Mouse (Mus musculus) adrenal gland (tissue): ENCODE data around the gene Cldn3.
"Not testable (repeated sequence)": the region's sequence is repeated elsewhere in the genome, so short reads cannot be mapped to it uniquely, and the experiment has no call there.

Experiments
- intact Hi-C: fragments of 180-260 bp; cut with DNase I; formaldehyde crosslinking; loops from one replicate; pipeline ENCODE4 v1.15.1; 2025
- long read RNA-seq, 2 experiments: library from polyadenylated mRNA; unstranded; transcript quantifications; one replicate each; pipeline ENCODE4 v2.0.0; 2020; ENCODE audit warnings: borderline replicate concordance in 1 of 2; ENCODE audit not compliant: insufficient replicate concordance in 1 of 2

Cldn3 gene
- long read RNA-seq, experiment 1 = 0 reads
- long read RNA-seq, experiment 2 = 0 reads

- intact Hi-C loops = no loop called here
Observed at GRCm38 (mm10) chr5:134985633-134986297, at the start of gene Cldn3. Gene Cldn3, plus strand, starts transcription at chr5:134986214.

- intact Hi-C loops = no loop called here
Observed at GRCm38 (mm10) chr5:134936626-134937185, 49.3 kb upstream of the Cldn3 start.

- intact Hi-C loops = no loop called here
Observed at GRCm38 (mm10) chr5:134939069-134939468, 46.9 kb upstream of the Cldn3 start.

DNA sequence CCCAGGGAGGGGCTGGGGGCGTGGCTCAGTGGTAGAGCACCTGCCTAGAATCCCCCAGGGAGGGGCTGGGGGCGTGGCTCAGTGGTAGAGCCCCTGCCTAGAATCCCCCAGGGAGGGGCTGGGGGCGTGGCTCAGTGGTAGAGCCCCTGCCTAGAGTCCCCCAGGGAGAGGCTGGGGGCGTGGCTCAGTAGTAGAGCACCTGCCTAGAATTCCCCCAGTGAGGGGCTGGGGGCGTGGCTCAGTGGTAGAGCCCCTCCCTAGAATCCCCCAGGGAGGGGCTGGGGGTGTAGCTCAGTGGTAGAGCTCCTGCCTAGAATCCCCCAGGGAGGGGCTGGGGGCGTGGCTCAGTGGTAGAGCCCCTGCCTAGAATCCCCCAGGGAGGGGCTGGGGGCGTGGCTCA is 46.5 kb upstream of the Cldn3 start:
- intact Hi-C loops = not testable (repeated sequence)

DNA sequence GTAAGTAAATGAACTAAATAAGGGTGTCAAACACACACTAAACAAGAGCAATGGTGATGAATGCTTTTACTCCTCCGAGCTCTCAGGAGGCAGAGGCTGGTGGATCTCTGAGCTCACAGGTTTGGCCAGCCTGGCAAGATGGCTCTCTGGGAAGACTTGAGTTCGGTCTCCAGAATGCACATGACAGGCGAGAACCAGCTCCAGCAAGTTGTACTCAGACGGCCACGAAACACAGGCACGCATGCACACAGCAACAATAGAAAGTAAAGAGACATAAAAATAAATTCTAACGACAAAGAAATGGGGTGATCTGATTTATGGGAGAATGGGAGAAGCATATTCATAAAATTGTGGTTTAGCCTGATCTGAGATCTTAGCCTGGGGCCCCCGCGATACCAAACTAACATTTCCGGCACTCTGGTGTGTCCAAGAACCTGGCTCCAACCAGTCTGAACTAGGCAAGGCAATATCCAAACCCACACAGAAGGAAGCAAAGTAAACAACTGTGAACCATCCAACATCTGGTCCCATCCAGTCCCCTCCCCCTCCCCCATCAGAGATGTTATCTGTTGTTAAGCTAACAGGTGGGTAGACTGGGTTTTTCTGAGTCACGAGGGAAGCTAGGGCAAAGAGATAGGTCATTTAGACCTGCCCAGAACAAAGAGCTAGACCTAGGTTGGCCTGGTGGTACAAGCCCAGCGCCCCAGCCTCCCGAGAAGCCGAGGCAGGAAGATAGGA is 44.4 kb upstream of the Cldn3 start:
- intact Hi-C loops = no loop called here

- intact Hi-C loops = no loop called here
Observed at GRCm38 (mm10) chr5:134942740-134943139, 43.3 kb upstream of the Cldn3 start.

GRCm38 (mm10) chr5:134944179-134944578 is 41.8 kb upstream of the Cldn3 start:
- intact Hi-C loops = no loop called here

DNA sequence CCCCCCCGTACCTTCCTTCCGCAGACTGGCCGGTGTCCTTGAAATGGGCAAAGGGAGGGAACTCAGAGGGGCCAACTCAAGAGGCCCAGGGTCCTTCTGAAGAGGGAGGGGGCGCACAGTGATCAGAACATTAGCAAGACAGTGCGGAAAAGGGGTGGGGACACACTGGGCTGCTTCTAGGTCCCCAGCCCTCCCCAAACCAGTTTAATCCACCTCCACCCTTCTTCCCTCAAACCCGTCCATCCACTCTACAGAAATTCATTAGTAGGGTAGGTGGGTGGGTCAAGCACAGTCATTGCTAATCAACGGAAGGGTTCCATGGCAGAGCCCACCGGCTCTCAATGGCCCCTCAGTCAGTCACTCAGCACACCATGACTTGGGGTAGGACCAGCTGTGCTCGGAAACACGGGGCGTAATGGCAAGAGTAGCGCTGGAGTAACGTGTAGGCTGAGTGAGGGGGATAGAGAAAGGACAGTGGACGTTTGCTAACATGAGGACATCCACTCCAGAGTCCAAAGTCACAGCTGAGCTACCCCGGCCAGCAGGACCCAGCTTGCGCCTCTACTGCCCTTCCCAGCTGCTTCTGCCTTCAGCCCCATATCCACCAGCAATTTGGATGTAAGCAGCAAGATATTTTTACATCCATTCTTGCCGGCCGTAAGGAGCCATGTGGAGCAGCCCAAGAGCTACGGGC is 40.6 kb upstream of the Cldn3 start:
- intact Hi-C loops = no loop called here

DNA sequence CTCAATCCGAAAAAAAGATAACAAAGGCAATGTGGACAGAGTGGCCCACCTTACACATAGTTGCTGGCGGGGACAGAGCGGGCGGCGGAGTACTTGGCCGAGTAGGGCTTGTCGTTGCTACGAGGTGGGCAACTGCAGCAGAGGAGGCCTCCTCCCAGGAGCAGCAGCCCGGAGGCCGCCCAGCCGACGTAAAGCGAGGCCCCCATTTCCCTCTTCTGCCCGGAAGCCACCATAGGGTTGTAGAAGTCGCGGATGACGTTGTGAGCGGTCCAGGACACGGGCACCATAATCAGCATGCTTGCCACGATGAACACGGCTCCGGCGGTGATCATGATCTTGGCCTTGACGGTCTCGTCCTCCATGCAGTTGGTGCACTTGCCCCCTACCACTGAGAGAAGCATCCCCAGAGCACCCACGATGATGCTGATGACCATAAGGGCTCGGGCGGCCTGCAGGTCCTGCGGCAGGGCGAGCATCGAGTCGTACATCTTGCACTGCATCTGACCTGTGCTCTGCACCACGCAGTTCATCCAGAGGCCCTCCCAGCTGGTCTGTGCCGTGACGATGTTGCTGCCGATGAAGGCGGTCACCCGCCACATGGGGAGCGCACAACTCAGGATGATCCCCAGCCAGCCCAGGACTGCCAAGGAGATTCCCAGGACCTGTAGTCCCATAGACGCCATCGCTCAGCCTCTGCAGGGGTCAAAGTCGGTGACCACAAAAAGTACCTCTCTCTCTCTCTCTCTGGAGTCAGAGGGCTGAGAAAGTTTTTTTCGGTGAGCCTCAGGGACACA is 39.8 kb upstream of the Cldn3 start:
- intact Hi-C loops = no loop called here

- intact Hi-C loops = no loop called here
Observed at GRCm38 (mm10) chr5:134946857-134947255, 39.2 kb upstream of the Cldn3 start, which contains the start of gene Cldn4. Gene Cldn4, minus strand, starts transcription at chr5:134946934.

- intact Hi-C loops = no loop called here
Observed at GRCm38 (mm10) chr5:134947420-134948084, 38.5 kb upstream of the Cldn3 start.

DNA sequence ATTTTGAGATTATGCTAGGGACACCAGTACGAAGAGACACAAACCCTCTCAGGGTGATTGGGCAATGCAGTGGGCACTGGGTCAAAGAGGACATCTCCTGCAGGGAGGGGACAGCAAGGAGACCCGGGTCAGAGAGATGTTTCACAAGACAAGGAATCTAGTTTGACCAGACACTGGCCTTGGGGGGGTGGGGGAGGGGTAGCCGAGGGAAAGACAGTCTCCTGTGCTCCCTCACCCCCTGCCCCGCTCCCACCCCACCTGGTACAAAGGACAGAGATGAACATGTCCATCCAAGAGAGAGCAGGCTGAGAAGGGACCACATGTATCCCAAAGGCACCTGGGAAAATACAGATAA is 38.0 kb upstream of the Cldn3 start:
- intact Hi-C loops = no loop called here

GRCm38 (mm10) chr5:134951053-134951884 is 34.7 kb upstream of the Cldn3 start:
- intact Hi-C loops = no loop called here

DNA sequence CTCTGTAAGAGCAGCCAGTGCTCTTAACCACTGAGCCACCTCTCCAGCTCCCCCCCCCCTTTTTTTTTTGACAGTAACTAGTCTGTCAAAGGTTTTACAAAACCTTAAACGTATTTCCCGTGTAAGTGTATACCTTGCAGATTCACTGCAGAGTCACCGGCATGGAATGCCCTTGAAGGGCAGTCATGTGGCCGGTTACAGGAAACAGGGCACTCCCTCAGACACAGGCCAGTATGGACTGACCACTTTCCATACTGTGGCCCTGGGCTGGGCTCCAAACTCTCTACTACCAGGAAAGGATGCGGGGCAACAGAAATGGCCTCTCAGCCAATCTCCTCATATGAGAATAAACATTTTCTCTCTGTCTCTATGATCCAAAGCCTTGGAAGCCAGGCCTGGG is 30.5 kb upstream of the Cldn3 start:
- intact Hi-C loops = no loop called here

DNA sequence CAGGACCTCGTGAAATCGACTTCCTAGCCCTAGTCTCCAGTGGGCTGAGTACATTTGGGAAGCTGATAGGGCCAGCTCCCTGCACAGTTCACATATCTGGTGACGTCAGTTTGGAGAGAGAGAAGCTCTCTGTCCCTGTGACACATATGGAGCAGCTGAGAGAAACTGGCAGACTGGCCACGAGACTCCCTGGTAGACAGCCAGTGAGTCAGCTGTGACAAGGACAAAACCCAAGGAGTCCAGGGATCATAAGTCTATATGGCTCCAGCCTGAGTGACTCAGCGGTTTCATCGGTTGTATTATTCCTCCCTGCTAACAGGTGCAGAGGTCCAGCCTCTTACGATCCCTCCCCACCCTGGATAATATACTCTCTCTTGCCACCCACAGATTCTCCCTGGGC is 26.9 kb upstream of the Cldn3 start:
- intact Hi-C loops = no loop called here

- intact Hi-C loops = no loop called here
Observed at GRCm38 (mm10) chr5:134960430-134960829, 25.6 kb upstream of the Cldn3 start.

- intact Hi-C loops = no loop called here
Observed at GRCm38 (mm10) chr5:134961519-134961918, 24.5 kb upstream of the Cldn3 start.

DNA sequence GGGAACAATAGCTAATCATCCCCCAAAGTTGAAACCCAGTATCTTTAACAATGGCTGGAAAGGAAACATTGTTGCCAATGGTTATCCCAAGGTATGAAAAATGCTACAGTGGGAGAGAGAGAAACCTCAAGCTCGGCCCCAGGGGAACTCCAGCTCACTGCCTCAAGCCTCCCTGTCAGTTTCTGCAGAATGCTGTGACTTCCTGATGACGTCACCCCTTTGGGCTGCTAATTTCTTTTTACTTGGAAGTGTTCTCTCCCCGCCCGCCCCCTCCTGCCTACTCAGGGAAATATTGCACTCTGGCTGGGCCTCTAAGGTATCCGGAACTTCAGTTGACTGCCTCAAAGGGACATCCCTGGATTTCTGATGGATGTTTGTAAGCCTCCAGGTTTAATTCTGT is 22.5 kb upstream of the Cldn3 start:
- intact Hi-C loops = no loop called here

GRCm38 (mm10) chr5:134964655-134965054 is 21.4 kb upstream of the Cldn3 start:
- intact Hi-C loops = loop anchor here (1.0 kb wide), 2 partner anchors 32 to 57 kb away; partner anchors contain the start of gene Mettl27

DNA sequence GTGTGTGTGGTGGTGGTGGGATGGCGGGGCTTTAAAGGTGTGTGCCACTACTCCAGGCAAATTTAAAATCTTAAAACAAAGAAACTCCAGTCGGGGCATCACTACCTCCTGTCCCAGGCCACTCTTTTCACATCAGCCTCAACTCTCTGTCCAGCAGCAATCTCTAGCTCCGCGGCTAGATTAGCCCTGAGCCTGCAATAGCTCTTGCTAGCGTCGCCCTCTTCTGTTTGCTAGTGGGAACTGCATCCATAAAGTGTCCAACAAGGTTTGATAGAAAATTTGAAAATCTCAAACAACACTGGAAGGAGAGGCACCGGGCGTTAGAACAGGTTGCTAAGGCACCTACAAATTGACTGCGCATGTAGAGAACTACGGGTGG is 20.6 kb upstream of the Cldn3 start:
- intact Hi-C loops = loop anchor here (1.0 kb wide), 2 partner anchors 33 to 58 kb away; partner anchors contain the start of gene Mettl27
